Mouse (Mus musculus) liver, embryonic 15.5 days (tissue): ENCODE data around the gene Inhbb. TPM values are rescaled to one million over a fixed set of nuclear protein-coding genes. Genes with fewer than 3 reads are reported as not detected.

Source experiments
- ATAC-seq: fragments of 200-750 bp; cut with Nextera tagmentation; 2 replicates; pipeline ENCODE4 v1.8.0; 2017; ENCODE audit warnings: moderate number of reproducible peaks, mild to moderate bottlenecking, moderate library complexity; ENCODE audit not compliant: insufficient read depth
- H3K27ac ChIP-seq: fragments of 300-500 bp; sonication (generic); replicated peaks from 2 replicates; pipeline ENCODE4 v1.5.1; 2015; ENCODE audit warnings: mild to moderate bottlenecking, inconsistent platforms
- H3K27me3 ChIP-seq: fragments of 300-500 bp; sonication (generic); 2 replicates; pipeline ENCODE4 v1.6.1; 2015; ENCODE audit warnings: mild to moderate bottlenecking, inconsistent platforms
- H3K36me3 ChIP-seq: fragments of 300-500 bp; sonication (generic); replicated peaks from 2 replicates; pipeline ENCODE4 v1.6.1; 2015; ENCODE audit warnings: moderate library complexity, mild to moderate bottlenecking, inconsistent platforms
- H3K4me1 ChIP-seq: fragments of 300-500 bp; sonication (generic); replicated peaks from 2 replicates; pipeline ENCODE4 v1.6.1; 2015; ENCODE audit warnings: inconsistent platforms
- H3K4me2 ChIP-seq: fragments of 300-500 bp; sonication (generic); 2 replicates; pipeline ENCODE4 v1.6.1; 2015; ENCODE audit warnings: moderate library complexity, mild to moderate bottlenecking, inconsistent platforms
- H3K4me3 ChIP-seq: fragments of 300-500 bp; sonication (generic); replicated peaks from 2 replicates; pipeline ENCODE4 v1.5.1; 2015; ENCODE audit warnings: mild to moderate bottlenecking, inconsistent platforms
- H3K9ac ChIP-seq: fragments of 300-500 bp; sonication (generic); 2 replicates; pipeline ENCODE4 v1.6.1; 2015; ENCODE audit warnings: moderate library complexity, mild to moderate bottlenecking, inconsistent platforms
- H3K9me3 ChIP-seq: fragments of 300-500 bp; sonication (generic); replicated peaks from 2 replicates; pipeline ENCODE4 v1.6.1; 2016; ENCODE audit warnings: inconsistent platforms
- WGBS: fragments of 180-500 bp; shearing (Covaris S2); methylation state at CpG from one replicate; pipeline ENCODE4 v1.1.7; 2015; ENCODE audit warnings: mixed read lengths; ENCODE audit not compliant: insufficient replicate concordance; 5-methylcytosine and 5-hydroxymethylcytosine counted together
- polyA plus RNA-seq: library from polyadenylated mRNA; unstranded; fragments of >200 nt; fragmentation: Nextera tagmentation; extraction: Ambion mirVana; gene quantifications from 2 replicates; pipeline ENCODE4 v1.2.1, GENCODE M21; 2015

Gene Inhbb
- polyA plus RNA-seq, 1 experiment from 2014 or later, result 0.09 TPM

DNA sequence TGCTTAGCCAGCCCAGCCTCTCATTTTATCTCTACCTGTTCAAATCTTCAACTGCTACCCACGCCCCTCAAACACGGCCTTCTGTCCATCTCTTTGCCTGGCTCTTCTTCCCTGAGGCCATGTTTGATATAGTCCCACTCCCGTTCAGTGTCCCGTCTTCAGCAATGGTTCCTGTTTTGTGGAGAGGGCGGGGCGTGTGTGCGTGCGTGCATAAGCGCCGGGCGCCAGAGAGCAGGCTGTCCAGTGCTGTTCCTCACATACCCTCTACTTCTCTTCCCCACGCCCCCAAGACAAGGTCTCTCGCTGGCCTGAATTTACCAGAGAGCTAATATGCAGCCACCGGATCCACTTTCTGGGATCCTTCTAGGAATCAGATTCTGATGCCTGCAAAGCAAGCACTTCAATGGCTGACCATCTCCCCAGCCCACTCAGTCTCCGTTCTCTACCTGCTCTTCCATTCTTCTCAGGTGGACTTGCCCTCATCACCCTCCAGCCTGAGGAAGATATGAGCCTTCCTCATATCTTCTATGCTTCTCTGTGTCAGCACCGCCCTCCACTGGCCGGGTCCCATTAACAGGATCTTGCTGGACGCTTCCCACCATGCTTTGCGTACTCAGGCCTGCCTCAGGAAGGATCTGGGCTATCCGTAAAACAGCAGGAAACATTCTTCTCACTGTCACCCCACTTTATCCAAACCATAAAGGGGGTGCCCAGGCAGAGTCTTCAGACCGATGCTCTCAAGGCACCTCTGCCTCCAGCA lies 21.7 kb upstream of the Inhbb start:
- H3K4me2 ChIP-seq, result no peak overlapping the region
- no peak for ATAC-seq
- no peak overlapping the region for H3K9ac ChIP-seq
- H3K27ac ChIP-seq, result no peak overlapping the region
- no peaks in the 10 kb centered on the region for H3K36me3 ChIP-seq
- WGBS, result 66% methylated on average over 21 of the region's 21 CpGs
- no peaks in the 10 kb centered on the region for H3K4me1 ChIP-seq
- H3K27me3 ChIP-seq, result no peaks in the 10 kb centered on the region
- no peak overlapping the region for H3K4me3 ChIP-seq
- no peaks in the 10 kb centered on the region for H3K9me3 ChIP-seq

GRCm38 (mm10) chr1:119442901-119443300 lies 20.9 kb upstream of the Inhbb start:
- no peak overlapping the region for H3K4me2 ChIP-seq
- H3K36me3 ChIP-seq, result no peaks in the 10 kb centered on the region
- no peak overlapping the region for H3K9ac ChIP-seq
- no peak overlapping the region for H3K27ac ChIP-seq
- whole genome bisulfite sequencing, result 70% methylated on average over 9 of the region's 9 CpGs
- no peak for ATAC-seq
- no peaks in the 10 kb centered on the region for H3K27me3 ChIP-seq
- H3K9me3 ChIP-seq, result no peaks in the 10 kb centered on the region
- no peak overlapping the region for H3K4me3 ChIP-seq
- no peaks in the 10 kb centered on the region for H3K4me1 ChIP-seq

DNA sequence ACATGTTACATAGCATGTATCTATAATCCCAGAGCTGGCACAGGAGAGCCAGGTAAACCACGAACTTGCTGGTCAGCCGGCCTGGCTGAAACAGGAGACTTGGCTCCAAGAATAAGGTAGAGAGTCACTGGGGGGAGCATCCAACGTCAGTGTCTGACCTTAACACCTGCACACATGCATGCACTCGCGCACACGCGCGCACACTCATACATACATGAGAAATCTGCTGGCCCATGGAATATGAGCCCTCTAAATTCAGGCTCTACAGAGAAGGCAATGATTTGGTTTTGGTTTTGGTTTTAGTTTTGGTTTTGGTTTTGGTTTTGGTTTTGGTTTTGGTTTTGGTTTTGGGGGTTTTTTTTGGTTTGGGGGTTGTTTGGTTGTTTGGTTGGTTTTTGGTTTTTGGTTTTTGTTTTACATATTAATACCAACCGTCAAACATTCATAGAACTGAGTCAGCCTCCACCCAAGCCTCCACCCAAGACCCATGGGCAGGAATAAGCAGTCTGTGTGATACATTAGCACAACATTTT lies 16.1 kb upstream of the Inhbb start:
- no peaks in the 10 kb centered on the region for H3K36me3 ChIP-seq
- H3K9me3 ChIP-seq, result no peaks in the 10 kb centered on the region
- WGBS, result 75% methylated on average over 9 of the region's 9 CpGs
- no peak for ATAC-seq
- H3K4me3 ChIP-seq, result no peak overlapping the region
- no peaks in the 10 kb centered on the region for H3K4me1 ChIP-seq
- H3K4me2 ChIP-seq, result no peak overlapping the region
- no peak overlapping the region for H3K9ac ChIP-seq
- no peaks in the 10 kb centered on the region for H3K27me3 ChIP-seq
- H3K27ac ChIP-seq, result no peak overlapping the region

- Histone ChIP-seq H3K9ac (no peak overlapping the region), H3K4me1 (no peaks in the 10 kb centered on the region), H3K27ac (no peak overlapping the region), H3K36me3 (no peaks in the 10 kb centered on the region), H3K9me3 (no peaks in the 10 kb centered on the region), H3K27me3 (no peaks in the 10 kb centered on the region), H3K4me3 (no peak overlapping the region), H3K4me2 (no peak overlapping the region)
- ATAC-seq, result no peak
- WGBS, result 62% methylated on average over 6 of the region's 6 CpGs
These were observed 15.4 kb upstream of the Inhbb start for GRCm38 (mm10) chr1:119437401-119437800.

GRCm38 (mm10) chr1:119424141-119424860 lies 2.3 kb upstream of the Inhbb start:
- 15% methylated on average over 6 of the region's 6 CpGs for WGBS
- H3K27me3 ChIP-seq, result peaks cover 66% of the 10 kb centered on the region

DNA sequence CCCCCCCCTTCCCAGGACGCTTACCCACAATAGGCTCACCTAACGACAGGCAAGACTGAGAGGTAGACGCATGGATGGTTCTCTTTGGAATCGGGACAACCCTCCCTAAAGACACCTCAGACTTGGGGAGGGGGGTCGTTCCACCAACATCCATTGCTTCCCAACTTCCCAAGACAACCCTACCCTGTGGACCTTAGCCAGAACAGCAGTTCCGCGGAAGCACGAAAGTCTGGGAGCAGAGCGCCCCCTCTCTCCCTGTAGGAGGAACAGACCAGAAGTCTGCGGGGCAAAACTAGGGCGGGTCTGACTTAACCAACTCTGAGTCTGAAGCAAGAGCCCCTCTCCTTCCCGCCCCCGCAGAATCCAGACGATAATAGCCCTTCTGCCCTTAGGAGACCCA lies 1.5 kb upstream of the Inhbb start:
- 7% methylated on average over 14 of the region's 14 CpGs for WGBS
- H3K27ac ChIP-seq, result no peak overlapping the region
- no peak overlapping the region for H3K4me3 ChIP-seq
- H3K4me1 ChIP-seq, result peaks cover 21% of the 10 kb centered on the region; the same call in 1 of the 2 replicates
- H3K36me3 ChIP-seq, result no peaks in the 10 kb centered on the region
- ATAC-seq, result no peak
- peaks cover 73% of the 10 kb centered on the region for H3K27me3 ChIP-seq
- no peak overlapping the region for H3K9ac ChIP-seq
- H3K4me2 ChIP-seq, result no peak overlapping the region
- no peaks in the 10 kb centered on the region for H3K9me3 ChIP-seq

More at GRCm38 (mm10) chr1:119424141-119424860, 2.3 kb upstream of the Inhbb start:
- no peak for ATAC-seq
- Histone ChIP-seq H3K4me2 (no peak overlapping the region), H3K9me3 (no peaks in the 10 kb centered on the region), H3K4me1 (peaks cover 21% of the 10 kb centered on the region; the same call in 1 of the 2 replicates), H3K9ac (no peak overlapping the region), H3K36me3 (no peaks in the 10 kb centered on the region), H3K27ac (no peak overlapping the region), H3K4me3 (no peak overlapping the region)

GRCm38 (mm10) chr1:119422460-119423015 lies 490 bp upstream of the Inhbb start:
- Histone ChIP-seq H3K4me2 (peak overlapping the region; percentile 70), H3K9me3 (no peaks in the 10 kb centered on the region), H3K4me3 (peak overlapping the region; percentile 50), H3K36me3 (no peaks in the 10 kb centered on the region), H3K27me3 (peaks cover 83% of the 10 kb centered on the region), H3K27ac (no peak overlapping the region), H3K9ac (no peak overlapping the region), H3K4me1 (peaks cover 21% of the 10 kb centered on the region; the same call in 1 of the 2 replicates)
- WGBS, result 1% methylated on average over 31 of the region's 32 CpGs
- ATAC-seq, result no peak

GRCm38 (mm10) chr1:119420984-119421575 lies 968 bp downstream of the Inhbb start:
- H3K27me3 ChIP-seq, result peaks cover 95% of the 10 kb centered on the region
- H3K4me3 ChIP-seq, result peak overlapping the region; percentile 50
- H3K4me1 ChIP-seq, result peaks cover 21% of the 10 kb centered on the region; the same call in 1 of the 2 replicates
- H3K9ac ChIP-seq, result no peak overlapping the region
- WGBS, result under 1% methylated on average over 60 of the region's 78 CpGs
- peak overlapping the region; percentile 70 for H3K4me2 ChIP-seq
- peak; percentile 43; the same call in 1 of the 2 replicates for ATAC-seq
- no peak overlapping the region for H3K27ac ChIP-seq
- no peaks in the 10 kb centered on the region for H3K36me3 ChIP-seq
- no peaks in the 10 kb centered on the region for H3K9me3 ChIP-seq

DNA sequence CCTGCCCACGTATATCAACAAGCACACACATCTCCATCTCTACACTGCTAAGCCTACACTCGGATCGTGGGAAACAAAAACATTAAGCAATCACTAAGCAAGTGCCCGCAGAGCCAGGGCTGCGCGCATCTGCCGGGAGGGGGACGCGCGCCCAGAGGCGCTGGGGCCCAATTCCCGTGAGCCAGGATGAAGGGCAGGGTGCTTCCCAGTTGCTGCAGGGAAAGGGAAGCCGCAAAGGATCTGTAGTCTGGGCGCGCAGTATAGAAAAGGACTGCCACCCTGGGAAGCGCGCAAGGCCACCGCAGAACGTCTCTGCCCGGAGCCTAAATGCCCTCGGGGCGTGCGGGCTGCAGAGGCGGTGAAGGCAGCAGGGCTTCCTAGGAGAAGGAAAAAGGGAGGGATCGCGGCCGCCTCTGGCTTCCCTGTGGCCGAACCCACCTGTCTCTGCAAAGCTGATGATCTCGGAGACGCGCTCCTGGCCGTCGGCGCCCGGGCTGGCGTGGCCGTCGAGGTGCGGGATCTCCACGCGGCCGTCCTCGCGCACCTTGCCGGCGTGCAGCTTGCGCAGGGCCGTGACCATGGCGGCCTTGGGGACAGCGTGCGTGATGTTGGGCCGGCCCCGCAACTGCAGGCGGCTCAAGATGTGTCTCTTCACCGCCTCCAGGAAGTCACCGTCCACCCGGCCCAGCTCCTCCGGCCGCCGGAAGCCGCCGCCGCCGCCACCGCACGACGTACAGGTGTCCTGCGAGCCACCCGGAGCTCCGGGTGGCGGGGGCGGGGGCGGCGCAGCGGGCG lies 1.7 kb downstream of the Inhbb start:
- Histone ChIP-seq H3K4me1 (peaks cover 21% of the 10 kb centered on the region; the same call in 1 of the 2 replicates), H3K4me3 (peak overlapping the region; percentile 50), H3K9ac (no peak overlapping the region), H3K27me3 (peaks cover 94% of the 10 kb centered on the region), H3K4me2 (peak overlapping the region; percentile 70), H3K27ac (no peak overlapping the region), H3K9me3 (no peaks in the 10 kb centered on the region), H3K36me3 (no peaks in the 10 kb centered on the region)
- 2% methylated on average over 76 of the region's 76 CpGs for WGBS
- no peak for ATAC-seq
